28 mouse cellular contexts compared by ENCODE assay signal in the genomic region with DNA sequence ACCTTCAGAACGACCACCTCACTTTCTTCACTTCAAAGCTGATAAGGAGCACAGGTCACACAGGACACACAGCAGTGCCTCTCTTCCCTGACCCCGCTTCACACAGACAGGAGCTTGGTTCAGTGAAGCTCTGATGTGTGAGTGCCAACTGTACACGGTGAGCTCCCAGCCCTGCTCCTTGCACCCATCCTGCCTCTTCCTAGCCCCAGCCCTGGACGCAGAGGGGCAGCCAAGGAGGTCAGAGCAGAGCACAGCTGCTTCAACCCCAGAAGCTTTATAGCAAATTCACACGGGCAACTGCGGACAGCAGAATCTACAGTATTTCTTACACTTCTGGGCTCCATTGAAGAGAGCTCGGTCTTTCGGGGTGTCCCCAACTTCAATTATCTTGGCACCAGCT. TPM values are rescaled to one million over a fixed set of nuclear protein-coding genes. Genes with fewer than 3 reads are reported as not detected.
A peak's percentile ranks its signal among the peaks of the same experiment; 100 is the strongest.
DNase-seq lines count a peak whose midpoint lies in the region; ATAC-seq lines count a peak whose summit lies in the region.
"Had no signal": no experiment of that assay in that cellular context is flagged by ENCODE, and none has a peak within 500 bp of the region (broad histone marks: within the 10 kb centered on the region; RNA-seq: fewer than 3 reads in every experiment).

No protein-coding gene starts in this region.

- H3K27me3 ChIP-seq in heart, embryonic 11.5 days (ENCODE audit: control insufficient read depth, insufficient read depth, low read length), result no peaks in the 10 kb centered on the region
- no peaks in the 10 kb centered on the region for H3K27me3 ChIP-seq in heart, embryonic 16.5 days (ENCODE audit: control insufficient read depth, insufficient read depth, low read length)
- H3K27me3 ChIP-seq: forebrain, embryonic 12.5 days; intestine, embryonic 15.5 days; midbrain, embryonic 13.5 days; neural tube, embryonic 13.5 days had no signal

- 69% methylated on average over 8 of the region's 8 CpGs for WGBS in heart, embryonic 11.5 days (ENCODE audit: insufficient replicate concordance)
- 54% methylated on average over 8 of the region's 8 CpGs for WGBS in heart, embryonic 16.5 days

- no peak for ATAC-seq in heart, embryonic 11.5 days (replicated peaks; ENCODE audit: insufficient number of reproducible peaks, low FRiP score, low TSS enrichment)
- ATAC-seq in heart, embryonic 16.5 days (replicated peaks; ENCODE audit: extremely low read depth, insufficient read depth, low FRiP score), result no peak
- ATAC-seq: hindbrain, postnatal 0 days; intestine, embryonic 15.5 days; midbrain, embryonic 13.5 days had no signal

- DNase-seq in heart, adult 8-10 months (ENCODE audit: low spot score), result no peak
- DNase-seq in heart, postnatal 36 days, result no peak
- DNase-seq in right cerebral cortex, postnatal 4 days, result peak; percentile 0
- no peak for DNase-seq in right cerebral cortex, adult 18-20 months
- DNase-seq: adrenal gland, postnatal 36 days; B cell, adult 2 months; cerebellum, adult 2 months; cerebellum, postnatal 14 days; gastrocnemius, postnatal 10 days; kidney, adult 2 months; kidney, postnatal 36 days; left cerebral cortex, postnatal 4 days; lung, adult 2 months; lung, postnatal 10 days; right cerebral cortex, postnatal 25 days; thymus, adult 2 months; thymus, postnatal 36 days had no signal

- peaks cover 42% of the 10 kb centered on the region for H3K4me1 ChIP-seq in heart, embryonic 11.5 days (ENCODE audit: control insufficient read depth, insufficient read depth, low read length)
- peaks cover 40% of the 10 kb centered on the region for H3K4me1 ChIP-seq in heart, embryonic 16.5 days (ENCODE audit: control insufficient read depth, insufficient read depth, low read length)

- H3K9me3 ChIP-seq in heart, embryonic 11.5 days (replicated peaks; ENCODE audit: control insufficient read depth, low read length), result no peaks in the 10 kb centered on the region
- H3K9me3 ChIP-seq in heart, embryonic 16.5 days (replicated peaks; ENCODE audit: control insufficient read depth, low read length), result no peaks in the 10 kb centered on the region
- H3K9me3 ChIP-seq: forebrain, embryonic 12.5 days; intestine, embryonic 15.5 days; midbrain, embryonic 13.5 days; neural tube, embryonic 13.5 days had no signal

- intact Hi-C loops in heart, postnatal 36 days (cut with DNase I), result no loop called here

- no peak overlapping the region for H3K4me3 ChIP-seq in heart, embryonic 11.5 days (ENCODE audit: low read depth, low read length)
- H3K4me3 ChIP-seq in heart, embryonic 16.5 days (ENCODE audit: low read length), result no peak overlapping the region
- H3K4me3 ChIP-seq: erythroblast, embryonic 14.5 days; forebrain, embryonic 12.5 days; intestine, embryonic 15.5 days; layer of hippocampus, adult 2 months; midbrain, embryonic 13.5 days; neural tube, embryonic 13.5 days had no signal

- no peak overlapping the region for H3K9ac ChIP-seq in heart, embryonic 11.5 days (ENCODE audit: low read depth, low read length)
- no peak overlapping the region for H3K9ac ChIP-seq in heart, embryonic 16.5 days (ENCODE audit: low read length)
- H3K9ac ChIP-seq: forebrain, embryonic 12.5 days; intestine, embryonic 15.5 days; liver, embryonic 14.5 days; neural tube, embryonic 13.5 days had no signal

- no peak overlapping the region for H3K27ac ChIP-seq in heart, embryonic 11.5 days (ENCODE audit: low read depth, low read length)
- H3K27ac ChIP-seq in heart, embryonic 16.5 days (ENCODE audit: low read length), result peak overlapping the region; percentile 50
- H3K27ac ChIP-seq: forebrain, embryonic 12.5 days; hindbrain, postnatal 0 days; intestine, embryonic 15.5 days; layer of hippocampus, adult 2 months; liver, embryonic 14.5 days; macrophage; midbrain, embryonic 13.5 days; neural tube, embryonic 13.5 days had no signal

- peak overlapping the region; percentile 25; the same call in 1 of the 2 replicates for H3K4me2 ChIP-seq in heart, embryonic 11.5 days
- no peak overlapping the region for H3K4me2 ChIP-seq in heart, embryonic 16.5 days (ENCODE audit: low read depth, low read length)
- H3K4me2 ChIP-seq: forebrain, embryonic 12.5 days; intestine, embryonic 15.5 days; midbrain, embryonic 13.5 days; neural tube, embryonic 13.5 days had no signal

- H3K36me3 ChIP-seq in heart, embryonic 11.5 days (ENCODE audit: control insufficient read depth, insufficient read depth, low read length), result peaks cover 51% of the 10 kb centered on the region
- peaks cover 54% of the 10 kb centered on the region for H3K36me3 ChIP-seq in heart, embryonic 16.5 days (ENCODE audit: control insufficient read depth, insufficient read depth)

RNA-seq across cellular contexts. Expression of a gene that starts 4.7 kb away (rescaled TPM):
- polyA plus RNA-seq in heart, embryonic 11.5 days (2014; fragmentation: Nextera tagmentation; extraction: Ambion mirVana), result 165 and 188 TPM in 2 replicates
- total RNA-seq in heart, adult 8-10 months (2022), result 10 to 100 TPM; 35.1 to 41.5 (median 39.3) TPM
- polyA plus RNA-seq in heart, embryonic 16.5 days (2015; fragmentation: Nextera tagmentation; extraction: Ambion mirVana), result 151 and 171 TPM in 2 replicates
- total RNA-seq in heart, postnatal 36 days (2021), result 10 to 100 TPM; 46.7 to 47.7 TPM

RNA-seq across cellular contexts. Expression of a gene that starts 48.8 kb away (rescaled TPM):
- polyA plus RNA-seq in heart, embryonic 11.5 days (2014; fragmentation: Nextera tagmentation; extraction: Ambion mirVana), result 92.5 and 101 TPM in 2 replicates
- total RNA-seq in heart, adult 8-10 months (2022), result 10 to 100 TPM; 14.2 to 19.8 (median 16.7) TPM
- 80.8 and 90.5 TPM in 2 replicates for polyA plus RNA-seq in heart, embryonic 16.5 days (2015; fragmentation: Nextera tagmentation; extraction: Ambion mirVana)
- 10 to 100 TPM; 15.8 to 18.1 TPM for total RNA-seq in heart, postnatal 36 days (2021)
